ENCODE assay signal across 20 mouse cellular contexts in genomic region chr14:47115154-47115553, GRCm38 (mm10).
DNase-seq lines count a peak whose midpoint lies in the region; ATAC-seq and TF ChIP-seq lines count a peak whose summit lies in the region.
"Had no signal": no experiment of that assay in that cellular context is flagged by ENCODE, and none has a peak within 500 bp of the region (broad histone marks: within the 10 kb centered on the region; RNA-seq: fewer than 3 reads in every experiment).

No protein-coding gene starts in this region.

- TF ChIP-seq CTCF in midbrain, postnatal 0 days (IDR thresholded peaks at IDR 0.05), result no peak
- TF ChIP-seq CTCF in intestine, postnatal 0 days (IDR thresholded peaks at IDR 0.05; ENCODE audit: low read depth), result no peak

- no peak overlapping the region for H3K4me3 ChIP-seq in midbrain, embryonic 13.5 days (replicated peaks)
- no peak overlapping the region for H3K4me3 ChIP-seq in midbrain, postnatal 0 days (ENCODE audit: low read depth, low read length)
- no peak overlapping the region for H3K4me3 ChIP-seq in intestine, postnatal 0 days (ENCODE audit: low read depth, low read length)
- no peak overlapping the region for H3K4me3 ChIP-seq in forebrain, embryonic 13.5 days
- H3K4me3 ChIP-seq in hindbrain, embryonic 11.5 days (ENCODE audit: low read depth, low read length), result no peak overlapping the region
- H3K4me3 ChIP-seq: heart, embryonic 12.5 days; hindbrain, embryonic 13.5 days; liver, embryonic 13.5 days had no signal

- H3K9me3 ChIP-seq in midbrain, embryonic 13.5 days, result no peaks in the 10 kb centered on the region
- H3K9me3 ChIP-seq in midbrain, postnatal 0 days (ENCODE audit: low read length), result no peaks in the 10 kb centered on the region
- no peaks in the 10 kb centered on the region for H3K9me3 ChIP-seq in intestine, postnatal 0 days (ENCODE audit: control insufficient read depth)
- no peaks in the 10 kb centered on the region for H3K9me3 ChIP-seq in forebrain, embryonic 13.5 days (replicated peaks)
- H3K9me3 ChIP-seq in hindbrain, embryonic 11.5 days (ENCODE audit: control insufficient read depth, low read length), result no peaks in the 10 kb centered on the region
- H3K9me3 ChIP-seq: heart, embryonic 12.5 days; hindbrain, embryonic 13.5 days; liver, embryonic 13.5 days had no signal

- no peak for DNase-seq in midbrain, postnatal 0 days (ENCODE audit: low spot score)
- DNase-seq in brain, adult 2 months (ENCODE audit: low read depth, low spot score), result peak; percentile 16
- DNase-seq in thymus, postnatal 14 days, result peak; percentile 82
- no peak for DNase-seq in right cerebral cortex, postnatal 4 days
- DNase-seq in hindbrain, embryonic 11.5 days (ENCODE audit: low spot score), result no peak
- DNase-seq: adrenal gland, adult 8-10 months; cerebellum, adult 9-10 months; forebrain, postnatal 0 days; gastrocnemius, postnatal 25 days; heart, adult 18-20 months; heart, postnatal 14 days; layer of hippocampus, adult 9-11 months; liver, embryonic 13.5 days; lung, embryonic 14.5 days; spleen, adult 18-20 months had no signal

- no peaks in the 10 kb centered on the region for H3K27me3 ChIP-seq in midbrain, embryonic 13.5 days
- no peaks in the 10 kb centered on the region for H3K27me3 ChIP-seq in midbrain, postnatal 0 days (ENCODE audit: insufficient read depth, low read length)
- H3K27me3 ChIP-seq in intestine, postnatal 0 days (replicated peaks; ENCODE audit: control insufficient read depth, insufficient read depth, low read length), result no peaks in the 10 kb centered on the region
- no peaks in the 10 kb centered on the region for H3K27me3 ChIP-seq in forebrain, embryonic 13.5 days
- no peaks in the 10 kb centered on the region for H3K27me3 ChIP-seq in hindbrain, embryonic 11.5 days (ENCODE audit: control insufficient read depth, insufficient read depth, low read length)
- H3K27me3 ChIP-seq: heart, embryonic 12.5 days; hindbrain, embryonic 13.5 days; liver, embryonic 13.5 days had no signal

- H3K9ac ChIP-seq in midbrain, embryonic 13.5 days (replicated peaks), result no peak overlapping the region
- H3K9ac ChIP-seq in midbrain, postnatal 0 days (replicated peaks; ENCODE audit: low read length, poor library complexity, severe bottlenecking), result no peak overlapping the region
- H3K9ac ChIP-seq in intestine, postnatal 0 days (ENCODE audit: low read depth, low read length), result no peak overlapping the region
- H3K9ac ChIP-seq in forebrain, embryonic 13.5 days, result no peak overlapping the region
- no peak overlapping the region for H3K9ac ChIP-seq in hindbrain, embryonic 11.5 days (ENCODE audit: low read depth, low read length)
- H3K9ac ChIP-seq: forebrain, postnatal 0 days; heart, embryonic 12.5 days; hindbrain, embryonic 13.5 days; liver, embryonic 13.5 days; lung, embryonic 14.5 days had no signal

- ATAC-seq in midbrain, embryonic 13.5 days, result 0 out of 2 replicates have a peak, but pooled peaks have one; percentile 27
- ATAC-seq in midbrain, postnatal 0 days (ENCODE audit: low FRiP score), result no peak
- peak; percentile 36 for ATAC-seq in intestine, postnatal 0 days
- no peak for ATAC-seq in forebrain, embryonic 13.5 days
- ATAC-seq in hindbrain, embryonic 11.5 days (ENCODE audit: low FRiP score), result no peak
- ATAC-seq: forebrain, postnatal 0 days had no signal

- H3K27ac ChIP-seq in midbrain, embryonic 13.5 days, result no peak overlapping the region
- H3K27ac ChIP-seq in midbrain, postnatal 0 days (ENCODE audit: low read depth, low read length), result no peak overlapping the region
- H3K27ac ChIP-seq in intestine, postnatal 0 days (ENCODE audit: low read depth, low read length), result no peak overlapping the region
- no peak overlapping the region for H3K27ac ChIP-seq in forebrain, embryonic 13.5 days
- no peak overlapping the region for H3K27ac ChIP-seq in hindbrain, embryonic 11.5 days (ENCODE audit: low read depth, low read length)
- H3K27ac ChIP-seq: hindbrain, embryonic 13.5 days; liver, embryonic 13.5 days had no signal

- 62% methylated on average over 9 of the region's 9 CpGs for WGBS in midbrain, embryonic 13.5 days
- 58% methylated on average over 9 of the region's 9 CpGs for WGBS in midbrain, postnatal 0 days
- 40% methylated on average over 9 of the region's 9 CpGs for WGBS in intestine, postnatal 0 days
- WGBS in forebrain, embryonic 13.5 days, result 76% methylated on average over 8 of the region's 9 CpGs
- 63% methylated on average over 9 of the region's 9 CpGs for WGBS in hindbrain, embryonic 11.5 days

- H3K36me3 ChIP-seq in midbrain, embryonic 13.5 days, result no peaks in the 10 kb centered on the region
- H3K36me3 ChIP-seq in midbrain, postnatal 0 days (ENCODE audit: insufficient read depth, low read length), result no peaks in the 10 kb centered on the region
- H3K36me3 ChIP-seq in intestine, postnatal 0 days (ENCODE audit: control insufficient read depth, insufficient read depth), result no peaks in the 10 kb centered on the region
- H3K36me3 ChIP-seq in forebrain, embryonic 13.5 days (ENCODE audit: poor library complexity, severe bottlenecking), result no peaks in the 10 kb centered on the region
- no peaks in the 10 kb centered on the region for H3K36me3 ChIP-seq in hindbrain, embryonic 11.5 days (ENCODE audit: control insufficient read depth, insufficient read depth, low read length)
- H3K36me3 ChIP-seq: heart, embryonic 12.5 days; hindbrain, embryonic 13.5 days; liver, embryonic 13.5 days had no signal

- no peaks in the 10 kb centered on the region for H3K4me1 ChIP-seq in midbrain, embryonic 13.5 days (replicated peaks)
- no peaks in the 10 kb centered on the region for H3K4me1 ChIP-seq in midbrain, postnatal 0 days (ENCODE audit: insufficient read depth, low read length)
- no peaks in the 10 kb centered on the region for H3K4me1 ChIP-seq in intestine, postnatal 0 days (replicated peaks; ENCODE audit: control insufficient read depth, insufficient read depth, low read length)
- H3K4me1 ChIP-seq in forebrain, embryonic 13.5 days, result no peaks in the 10 kb centered on the region
- H3K4me1 ChIP-seq in hindbrain, embryonic 11.5 days (replicated peaks; ENCODE audit: control insufficient read depth, insufficient read depth, low read length), result no peaks in the 10 kb centered on the region
- H3K4me1 ChIP-seq: hindbrain, embryonic 13.5 days had no signal

- no peak overlapping the region for H3K4me2 ChIP-seq in midbrain, embryonic 13.5 days (replicated peaks)
- no peak overlapping the region for H3K4me2 ChIP-seq in midbrain, postnatal 0 days (ENCODE audit: low read depth, low read length, poor library complexity, severe bottlenecking)
- no peak overlapping the region for H3K4me2 ChIP-seq in intestine, postnatal 0 days (replicated peaks; ENCODE audit: low read depth)
- H3K4me2 ChIP-seq in forebrain, embryonic 13.5 days, result no peak overlapping the region
- H3K4me2 ChIP-seq in hindbrain, embryonic 11.5 days (replicated peaks; ENCODE audit: low read depth, low read length), result no peak overlapping the region
- H3K4me2 ChIP-seq: heart, embryonic 12.5 days; hindbrain, embryonic 13.5 days; liver, embryonic 13.5 days; lung, embryonic 14.5 days had no signal

Comparison
In these comparisons a context has a peak if more than half of its experiments do, and no peak if none do; other contexts are left out.
1. ATAC-seq: peak in midbrain, embryonic 13.5 days (single experiment) and intestine, postnatal 0 days (single experiment); none in midbrain, postnatal 0 days (single experiment), forebrain, embryonic 13.5 days (single experiment) and hindbrain, embryonic 11.5 days (single experiment).
2. DNase-seq: peak in brain, adult 2 months (single experiment) and thymus, postnatal 14 days (single experiment); none in midbrain, postnatal 0 days (single experiment), right cerebral cortex, postnatal 4 days (single experiment) and hindbrain, embryonic 11.5 days (single experiment).